Mouse (Mus musculus) cerebellum, adult (tissue): Measurements from ENCODE around the gene Ms4a4c.
"Not testable (repeated sequence)": the region's sequence is repeated elsewhere in the genome, so short reads cannot be mapped to it uniquely, and the experiment has no call there.

ENCODE experiments used
- ATAC-seq: cut with Nextera tagmentation; 2 replicates; pipeline ENCODE4 v1.9.2; 2017; ENCODE audit warnings: mild to moderate bottlenecking, moderate library complexity, mixed read lengths; ENCODE audit not compliant: insufficient number of reproducible peaks, low FRiP score, low TSS enrichment

The Ms4a4c gene

GRCm38 (mm10) chr19:11404527-11404926 lies at the start of gene Ms4a4c:
Gene Ms4a4c, plus strand, starts transcription at chr19:11404770.
- ATAC-seq = no peak

GRCm38 (mm10) chr19:11355730-11356129 lies 48.8 kb upstream of the Ms4a4c start:
- no peak for ATAC-seq

GRCm38 (mm10) chr19:11360106-11360505 lies 44.5 kb upstream of the Ms4a4c start:
- ATAC-seq = no peak

- ATAC-seq = no peak
These were observed 42.6 kb upstream of the Ms4a4c start for GRCm38 (mm10) chr19:11362002-11362401.

- no peak for ATAC-seq
These were observed 36.3 kb upstream of the Ms4a4c start for GRCm38 (mm10) chr19:11368310-11368709.

GRCm38 (mm10) chr19:11371181-11371580 lies 33.4 kb upstream of the Ms4a4c start:
- ATAC-seq = no peak

GRCm38 (mm10) chr19:11375273-11375672 lies 29.3 kb upstream of the Ms4a4c start, which contains the start of gene Ms4a4a:
Gene Ms4a4a, plus strand, starts transcription at chr19:11375523.
- ATAC-seq = no peak

- no peak for ATAC-seq
These were observed 28.2 kb upstream of the Ms4a4c start for GRCm38 (mm10) chr19:11376399-11376798.

- ATAC-seq = no peak
These were observed 17.5 kb upstream of the Ms4a4c start for GRCm38 (mm10) chr19:11387109-11387508.

- ATAC-seq = no peak
These were observed 16.9 kb upstream of the Ms4a4c start for GRCm38 (mm10) chr19:11387685-11388084.

GRCm38 (mm10) chr19:11388949-11389348 lies 15.6 kb upstream of the Ms4a4c start:
- no peak for ATAC-seq

GRCm38 (mm10) chr19:11395769-11396168 lies 8.8 kb upstream of the Ms4a4c start:
- ATAC-seq = no peak

GRCm38 (mm10) chr19:11407428-11407827 lies 2.9 kb downstream of the Ms4a4c start:
- ATAC-seq = no peak

GRCm38 (mm10) chr19:11408591-11408990 lies 4.0 kb downstream of the Ms4a4c start:
- no peak for ATAC-seq

GRCm38 (mm10) chr19:11411640-11412039 lies 7.1 kb downstream of the Ms4a4c start:
- ATAC-seq = no peak

- no peak for ATAC-seq
These were observed 9.5 kb downstream of the Ms4a4c start for GRCm38 (mm10) chr19:11414084-11414483.

- ATAC-seq = no peak
These were observed 11.0 kb downstream of the Ms4a4c start for GRCm38 (mm10) chr19:11415581-11415980.

- not testable (repeated sequence) for ATAC-seq
These were observed 14.3 kb downstream of the Ms4a4c start for GRCm38 (mm10) chr19:11418865-11419264.

- not testable (repeated sequence) for ATAC-seq
These were observed 26.6 kb downstream of the Ms4a4c start for GRCm38 (mm10) chr19:11431209-11431608.

GRCm38 (mm10) chr19:11435058-11435834 lies 30.7 kb downstream of the Ms4a4c start:
- no peak for ATAC-seq

GRCm38 (mm10) chr19:11443338-11443737 lies 38.8 kb downstream of the Ms4a4c start, which contains the start of gene Ms4a4b:
Gene Ms4a4b, plus strand, starts transcription at chr19:11443553.
- ATAC-seq = no peak

GRCm38 (mm10) chr19:11443964-11444363 lies 39.4 kb downstream of the Ms4a4c start:
- no peak for ATAC-seq
